Mouse (Mus musculus) right cerebral cortex, postnatal 4 days (tissue): ENCODE results near the gene Olfml3.

Source experiments
- DNase-seq: peaks from one replicate; pipeline ENCODE4 v3.0.0-alpha.2; 2022

The Olfml3 gene

GRCm38 (mm10) chr3:103705426-103705825 is 32.4 kb downstream of the Olfml3 start:
- DNase-seq: no peak

- no peak for DNase-seq
Observed at GRCm38 (mm10) chr3:103704661-103705060, 33.1 kb downstream of the Olfml3 start.

GRCm38 (mm10) chr3:103696388-103696925 is 41.3 kb downstream of the Olfml3 start:
- DNase-seq: no peak

- DNase-seq: no peak
Observed at GRCm38 (mm10) chr3:103695556-103695955, 42.2 kb downstream of the Olfml3 start.

- no peak for DNase-seq
Observed at GRCm38 (mm10) chr3:103690506-103690905, 47.3 kb downstream of the Olfml3 start.

- DNase-seq: no peak
Observed at GRCm38 (mm10) chr3:103689043-103689442, 48.8 kb downstream of the Olfml3 start.

GRCm38 (mm10) chr3:103683966-103684319 is 53.9 kb downstream of the Olfml3 start:
- DNase-seq: no peak

- DNase-seq: peak; percentile 13
Observed at GRCm38 (mm10) chr3:103683234-103683965, 54.4 kb downstream of the Olfml3 start.

GRCm38 (mm10) chr3:103682473-103682872 is 55.3 kb downstream of the Olfml3 start:
- DNase-seq: no peak

GRCm38 (mm10) chr3:103678811-103679210 is 59.0 kb downstream of the Olfml3 start:
- no peak for DNase-seq

GRCm38 (mm10) chr3:103672716-103673115 is 65.1 kb downstream of the Olfml3 start:
- DNase-seq: no peak
